Mouse (Mus musculus): ENCODE results near the gene A930004D18Rik. TPM values are rescaled to one million over a fixed set of nuclear protein-coding genes. Genes with fewer than 3 reads are reported as not detected.
A peak's percentile ranks its signal among the peaks of the same experiment; 100 is the strongest.

A930004D18Rik gene
- total and polyA plus RNA-seq, 3 experiments = 0.30 to 1.5 (median 0.65) TPM

DNA sequence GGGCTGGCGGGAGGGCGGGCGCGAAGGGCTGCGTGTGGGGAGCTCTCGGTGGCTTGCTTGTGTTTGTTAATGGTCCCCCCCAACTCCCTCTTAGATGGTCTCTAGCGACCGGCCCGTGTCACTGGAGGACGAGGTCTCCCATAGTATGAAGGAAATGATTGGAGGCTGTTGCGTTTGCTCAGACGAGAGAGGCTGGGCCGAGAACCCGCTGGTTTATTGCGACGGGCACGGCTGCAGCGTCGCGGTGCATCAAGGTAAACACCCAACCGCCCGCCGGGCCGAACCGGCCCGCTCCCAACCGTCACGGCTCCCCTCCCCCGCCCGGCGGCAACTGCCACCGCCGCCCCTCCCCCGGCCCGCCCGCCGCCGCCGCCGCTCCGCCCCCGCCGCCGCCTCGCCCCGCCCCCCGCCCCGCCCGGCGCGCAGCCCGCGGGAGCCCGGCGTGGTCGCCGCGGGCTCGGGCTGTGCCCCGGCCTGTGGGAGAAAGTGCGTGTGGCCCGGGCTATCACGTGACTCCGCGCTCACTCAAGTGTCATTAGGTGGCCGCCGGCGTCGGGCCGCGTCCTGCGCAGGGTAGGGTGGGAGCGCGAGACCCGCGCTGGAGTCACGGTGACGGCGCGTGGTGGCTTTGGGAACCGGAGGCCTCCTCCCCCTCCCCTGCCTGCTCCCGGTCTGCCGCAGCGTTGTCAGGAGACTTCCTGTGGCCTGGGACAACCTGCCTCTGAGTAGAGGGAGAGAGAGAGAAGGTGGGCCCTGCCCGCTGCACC, 27.6 kb upstream of the A930004D18Rik start:
- DNase-seq (ENCODE audit: low spot score) = peak; percentile 52
- Histone ChIP-seq H3K4me1 (ENCODE audit: insufficient read depth, low read depth, low read length) (peaks cover 33% of the 10 kb centered on the region), H3K36me3 (replicated peaks) (peaks cover 33% of the 10 kb centered on the region), H3K4me3 (ENCODE audit: low read depth, low read length) (peak overlapping the region; percentile 91), H3K9me3 (replicated peaks) (no peaks in the 10 kb centered on the region), H3K27me3 (ENCODE audit: insufficient read depth, low read length) (no peaks in the 10 kb centered on the region)
- peak; percentile 10; the same call in 1 of the 2 replicates for ATAC-seq (ENCODE audit: extremely low read depth, insufficient number of reproducible peaks, low FRiP score, poor library complexity, severe bottlenecking)
- no peak; the same call in 1 of the 2 replicates for TF ChIP-seq POLR2AphosphoS5 (IDR thresholded peaks at IDR 0.05; ENCODE audit: insufficient replicate concordance, low read depth, low read length)
- no peak for TF ChIP-seq GATA2 (IDR thresholded peaks at IDR 0.05; ENCODE audit: borderline replicate concordance, low read depth, low read length)
- no peak for TF ChIP-seq TAL1 (conservative IDR thresholded peaks at IDR 0.05; ENCODE audit: low read depth, low read length)
- TF ChIP-seq CTCF (IDR thresholded peaks at IDR 0.05; ENCODE audit: low read depth, low read length) = no peak

DNA sequence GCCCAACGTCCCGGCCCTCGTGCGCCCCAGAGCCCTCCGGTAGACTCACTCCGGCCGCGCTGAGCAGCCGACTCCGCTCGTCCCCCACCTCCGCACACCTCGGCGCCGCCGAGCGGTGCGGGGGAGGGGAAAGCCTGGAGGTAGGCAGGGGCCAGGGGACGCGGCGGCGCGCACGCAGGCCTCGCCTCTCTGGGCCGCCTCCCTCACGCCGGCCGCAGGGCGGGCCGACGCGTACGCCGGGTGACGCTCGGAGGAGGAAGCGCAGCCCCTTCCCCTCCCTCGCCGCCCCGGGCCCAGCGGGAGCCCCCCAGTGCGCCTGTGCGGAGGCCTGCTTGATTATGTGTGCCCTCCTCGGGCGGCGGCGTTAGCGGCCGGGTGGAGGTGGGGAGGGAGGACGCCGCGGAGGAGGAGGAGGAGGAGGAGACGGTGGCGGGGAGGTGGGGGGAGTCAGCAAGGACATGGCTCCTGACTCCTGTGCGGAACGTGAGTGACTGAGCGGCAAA, 26.9 kb upstream of the A930004D18Rik start:
- TF ChIP-seq GATA1 (IDR thresholded peaks at IDR 0.05; ENCODE audit: borderline replicate concordance, low read length) = no peak
- TF ChIP-seq CTCF (IDR thresholded peaks at IDR 0.05; ENCODE audit: low read depth, low read length) = no peak
- TF ChIP-seq GATA2 (IDR thresholded peaks at IDR 0.05; ENCODE audit: borderline replicate concordance, low read depth, low read length) = no peak
- TF ChIP-seq POLR2AphosphoS5 (IDR thresholded peaks at IDR 0.05; ENCODE audit: insufficient replicate concordance, low read depth, low read length) = no peak
- no peak for TF ChIP-seq TAL1 (conservative IDR thresholded peaks at IDR 0.05; ENCODE audit: low read depth, low read length)
- ATAC-seq (ENCODE audit: extremely low read depth, insufficient number of reproducible peaks, low FRiP score, poor library complexity, severe bottlenecking) (peak; percentile 41), DNase-seq (ENCODE audit: low spot score) (peak; percentile 85)
- Histone ChIP-seq H3K4me1 (ENCODE audit: insufficient read depth, low read depth, low read length) (peaks cover 32% of the 10 kb centered on the region), H3K27me3 (ENCODE audit: insufficient read depth, low read length) (no peaks in the 10 kb centered on the region), H3K4me3 (ENCODE audit: low read depth, low read length) (peak overlapping the region; percentile 91), H3K9me3 (replicated peaks) (no peaks in the 10 kb centered on the region), H3K36me3 (replicated peaks) (peaks cover 32% of the 10 kb centered on the region)

DNA sequence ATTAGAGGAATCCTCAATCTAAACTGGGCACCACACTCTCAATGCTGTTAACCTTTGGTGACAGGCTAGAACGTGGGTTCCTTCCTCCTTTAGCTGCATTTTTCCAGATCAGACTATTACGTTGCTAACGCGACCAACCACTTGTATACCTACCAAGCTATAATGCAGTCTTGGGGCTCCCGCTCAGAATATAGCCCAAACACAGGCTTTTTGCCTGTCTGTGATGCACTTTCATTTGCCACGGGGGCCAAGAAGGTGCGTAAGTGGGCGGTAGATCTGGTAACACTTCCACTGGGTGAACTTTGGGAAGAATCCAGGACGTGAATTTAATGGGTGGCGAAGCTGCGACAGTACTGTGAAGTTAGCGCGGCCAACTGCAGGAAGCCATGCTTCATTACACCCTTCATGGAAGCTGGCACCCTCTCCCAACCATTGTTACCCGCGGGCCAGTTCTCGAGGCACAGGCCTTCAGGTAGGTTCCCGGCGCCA, 26.3 kb upstream of the A930004D18Rik start:
- Histone ChIP-seq H3K27me3 (ENCODE audit: insufficient read depth, low read length) (no peaks in the 10 kb centered on the region), H3K9me3 (replicated peaks) (no peaks in the 10 kb centered on the region), H3K4me1 (ENCODE audit: insufficient read depth, low read depth, low read length) (peaks cover 33% of the 10 kb centered on the region), H3K4me3 (ENCODE audit: low read depth, low read length) (peak overlapping the region; percentile 91), H3K36me3 (replicated peaks) (peaks cover 31% of the 10 kb centered on the region)
- no peak for DNase-seq (ENCODE audit: low spot score)
- no peak for TF ChIP-seq TAL1 (conservative IDR thresholded peaks at IDR 0.05; ENCODE audit: low read depth, low read length)
- ATAC-seq (ENCODE audit: extremely low read depth, insufficient number of reproducible peaks, low FRiP score, poor library complexity, severe bottlenecking) = peak; percentile 51

DNA sequence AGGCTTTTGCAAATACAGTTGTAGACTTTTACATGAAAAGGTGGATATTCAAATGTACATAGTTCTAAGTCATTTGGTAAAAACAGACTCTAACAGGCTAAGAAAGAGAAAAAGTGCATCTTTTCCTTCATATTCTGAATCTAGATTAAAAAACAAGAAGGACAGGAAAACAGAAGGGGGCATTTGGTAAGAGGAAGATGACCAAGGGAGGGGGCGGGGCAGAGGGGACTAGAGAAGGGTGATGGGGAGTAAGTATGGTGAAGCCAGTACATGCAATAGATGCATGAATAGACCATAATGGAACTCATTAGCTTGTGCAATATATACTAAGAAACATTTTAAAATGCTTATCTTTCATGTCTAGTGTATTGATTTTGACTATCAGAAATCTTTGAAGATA, 22.9 kb upstream of the A930004D18Rik start:
- H3K9me3 ChIP-seq (replicated peaks) = no peaks in the 10 kb centered on the region
- DNase-seq (ENCODE audit: low spot score) = no peak
- H3K4me3 ChIP-seq (ENCODE audit: low read depth, low read length) = no peak overlapping the region
- no peaks in the 10 kb centered on the region for H3K27me3 ChIP-seq (ENCODE audit: insufficient read depth, low read length)
- H3K36me3 ChIP-seq (replicated peaks) = peaks cover 2% of the 10 kb centered on the region
- no peak for TF ChIP-seq CTCF (IDR thresholded peaks at IDR 0.05; ENCODE audit: low read depth, low read length)
- TF ChIP-seq TAL1 (conservative IDR thresholded peaks at IDR 0.05; ENCODE audit: low read depth, low read length) = no peak
- TF ChIP-seq POLR2AphosphoS5 (IDR thresholded peaks at IDR 0.05; ENCODE audit: insufficient replicate concordance, low read depth, low read length) = no peak
- no peak for TF ChIP-seq GATA1 (IDR thresholded peaks at IDR 0.05; ENCODE audit: borderline replicate concordance, low read length)
- no peak for TF ChIP-seq GATA2 (IDR thresholded peaks at IDR 0.05; ENCODE audit: borderline replicate concordance, low read depth, low read length)
- peaks cover 24% of the 10 kb centered on the region for H3K4me1 ChIP-seq (ENCODE audit: insufficient read depth, low read depth, low read length)
- no peak for ATAC-seq (ENCODE audit: extremely low read depth, insufficient number of reproducible peaks, low FRiP score, poor library complexity, severe bottlenecking)

DNA sequence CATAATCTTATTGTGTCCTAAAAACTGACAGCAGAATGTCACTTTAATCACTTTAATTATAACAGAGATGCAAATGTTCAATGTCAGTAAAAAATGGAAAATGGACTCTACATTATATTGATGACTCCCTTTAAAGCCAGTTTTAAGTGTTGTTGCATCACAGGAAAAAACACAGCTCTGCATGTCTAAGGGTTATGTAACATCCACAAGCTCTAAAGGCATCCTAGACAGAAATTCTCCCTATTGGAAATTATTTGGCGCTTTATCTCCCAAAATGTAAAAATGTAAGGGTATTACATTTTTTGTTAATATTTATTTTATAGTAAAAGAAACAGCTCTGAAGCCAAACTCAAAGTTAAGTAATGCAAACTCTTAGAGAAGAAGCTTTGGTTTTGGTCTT, 22.4 kb upstream of the A930004D18Rik start:
- Histone ChIP-seq H3K36me3 (replicated peaks) (no peaks in the 10 kb centered on the region), H3K9me3 (replicated peaks) (no peaks in the 10 kb centered on the region), H3K4me1 (ENCODE audit: insufficient read depth, low read depth, low read length) (peaks cover 28% of the 10 kb centered on the region), H3K27me3 (ENCODE audit: insufficient read depth, low read length) (no peaks in the 10 kb centered on the region), H3K4me3 (ENCODE audit: low read depth, low read length) (no peak overlapping the region)
- ATAC-seq (ENCODE audit: extremely low read depth, insufficient number of reproducible peaks, low FRiP score, poor library complexity, severe bottlenecking) = no peak
- no peak for DNase-seq (ENCODE audit: low spot score)
- TF ChIP-seq CTCF (IDR thresholded peaks at IDR 0.05; ENCODE audit: low read depth, low read length) = no peak

DNA sequence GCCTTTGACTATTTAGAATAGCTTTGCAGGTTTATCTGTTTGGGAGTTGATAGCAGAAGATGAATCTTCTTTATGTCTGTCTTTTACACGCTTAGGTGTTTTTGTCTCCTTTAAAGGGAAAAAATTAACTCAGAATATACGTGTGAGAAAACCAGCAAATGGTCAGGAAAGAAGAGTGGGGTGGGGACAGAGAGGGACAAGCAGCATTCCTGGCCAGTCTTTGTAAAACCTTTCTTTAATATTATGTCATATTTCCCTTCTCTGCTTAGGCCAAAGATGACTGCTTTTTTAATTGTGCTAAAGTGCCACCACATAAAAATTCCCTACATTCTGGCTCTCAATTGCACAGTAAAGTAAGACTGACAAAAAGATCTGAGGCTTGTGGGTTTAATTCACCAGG, 21.5 kb upstream of the A930004D18Rik start:
- Histone ChIP-seq H3K4me1 (ENCODE audit: insufficient read depth, low read depth, low read length) (peaks cover 29% of the 10 kb centered on the region), H3K27me3 (ENCODE audit: insufficient read depth, low read length) (no peaks in the 10 kb centered on the region), H3K4me3 (ENCODE audit: low read depth, low read length) (no peak overlapping the region), H3K9me3 (replicated peaks) (no peaks in the 10 kb centered on the region), H3K36me3 (replicated peaks) (no peaks in the 10 kb centered on the region)
- TF ChIP-seq CTCF (IDR thresholded peaks at IDR 0.05; ENCODE audit: low read depth, low read length) (no peak), POLR2AphosphoS5 (IDR thresholded peaks at IDR 0.05; ENCODE audit: insufficient replicate concordance, low read depth, low read length) (no peak), TAL1 (conservative IDR thresholded peaks at IDR 0.05; ENCODE audit: low read depth, low read length) (no peak), GATA2 (IDR thresholded peaks at IDR 0.05; ENCODE audit: borderline replicate concordance, low read depth, low read length) (no peak), GATA1 (IDR thresholded peaks at IDR 0.05; ENCODE audit: borderline replicate concordance, low read length) (no peak)
- no peak for ATAC-seq (ENCODE audit: extremely low read depth, insufficient number of reproducible peaks, low FRiP score, poor library complexity, severe bottlenecking)
- DNase-seq (ENCODE audit: low spot score) = no peak
